Mouse (Mus musculus) testis, postnatal 14 days (tissue): ENCODE data around the gene Wdr6.

ENCODE experiments used
- DNase-seq: peaks from one replicate; pipeline ENCODE4 v3.0.0; 2021; ENCODE audit warnings: low spot score

Gene Wdr6

DNA sequence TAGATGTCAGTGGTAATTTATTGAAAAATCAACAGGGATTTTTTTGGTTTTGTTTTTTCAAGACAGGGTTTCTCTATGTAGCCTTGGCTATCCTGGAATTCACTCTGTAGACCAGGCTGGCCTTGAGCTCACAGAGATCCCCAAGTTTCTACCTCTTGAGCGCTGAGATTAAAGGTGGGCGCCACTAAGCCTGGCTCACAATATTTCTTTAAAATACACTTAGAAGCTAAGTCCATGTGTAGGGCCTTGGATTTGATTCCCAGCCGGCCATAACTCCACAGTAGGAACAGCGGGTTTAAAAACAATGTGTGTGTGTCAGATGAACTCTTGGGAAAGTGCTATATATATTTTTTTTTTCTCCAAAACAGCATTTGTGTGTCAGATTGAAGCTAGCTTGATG is 55.2 kb downstream of the Wdr6 start:
- DNase-seq: no peak
